Mouse (Mus musculus): Measurements from ENCODE around the gene Akt1s1.

DNA sequence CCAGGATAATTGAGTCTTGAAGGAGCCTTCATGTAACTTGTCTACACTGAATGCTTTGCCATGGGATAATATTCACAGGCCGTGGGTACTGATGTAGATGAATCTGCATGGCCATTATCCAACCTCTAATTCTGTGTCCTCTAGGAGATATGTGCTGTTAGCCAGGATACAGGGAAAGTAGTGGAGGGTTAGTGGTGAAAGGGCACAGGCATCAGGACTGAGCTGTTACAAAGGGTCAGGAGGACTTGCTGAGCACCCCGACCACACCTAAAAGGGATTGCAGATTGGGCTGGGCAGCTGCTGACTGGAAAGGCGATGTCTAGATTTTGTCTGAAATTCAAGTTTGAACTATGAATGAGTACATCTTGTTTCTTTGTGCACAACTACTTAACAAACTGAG lies 28.3 kb upstream of the Akt1s1 start:
- TF ChIP-seq CTCF (IDR thresholded peaks at IDR 0.05) (no peak), EP300 (IDR thresholded peaks at IDR 0.05) (no peak)

All from lung, postnatal 0 days (tissue).